Mouse (Mus musculus) neural tube, embryonic 14.5 days (tissue): Measurements from ENCODE around the gene Defb42. TPM values are rescaled to one million over a fixed set of nuclear protein-coding genes. Genes with fewer than 3 reads are reported as not detected.

Experiments
- ATAC-seq: fragments of 200-750 bp; cut with Nextera tagmentation; 2 replicates; pipeline ENCODE4 v1.8.0; 2017; ENCODE audit warnings: low read depth, mild to moderate bottlenecking, moderate TSS enrichment, moderate library complexity
- H3K27ac ChIP-seq: fragments of 300-500 bp; sonication (generic); 2 replicates; pipeline ENCODE4 v1.5.1; 2014; ENCODE audit warnings: low read depth, mild to moderate bottlenecking, control low read depth, low read length, moderate library complexity, mixed read lengths
- H3K27me3 ChIP-seq: fragments of 300-500 bp; sonication (generic); 2 replicates; pipeline ENCODE4 v1.6.1; 2014; ENCODE audit warnings: low read length; ENCODE audit not compliant: control insufficient read depth, insufficient read depth
- H3K36me3 ChIP-seq: fragments of 300-500 bp; sonication (generic); 2 replicates; pipeline ENCODE4 v1.6.1; 2014; ENCODE audit warnings: low read length, mixed read lengths; ENCODE audit not compliant: control insufficient read depth, insufficient read depth
- H3K4me1 ChIP-seq: fragments of 300-500 bp; sonication (generic); 2 replicates; pipeline ENCODE4 v1.6.1; 2014; ENCODE audit warnings: low read length; ENCODE audit not compliant: control insufficient read depth, insufficient read depth
- H3K4me2 ChIP-seq: fragments of 300-500 bp; sonication (generic); 2 replicates; pipeline ENCODE4 v1.6.1; 2014; ENCODE audit warnings: mild to moderate bottlenecking, low read depth, low read length, control low read depth
- H3K4me3 ChIP-seq: fragments of 300-500 bp; sonication (generic); 2 replicates; pipeline ENCODE4 v1.5.1; 2014; ENCODE audit warnings: low read depth, low read length, control low read depth, mixed read lengths
- H3K9ac ChIP-seq: fragments of 300-500 bp; sonication (generic); replicated peaks from 2 replicates; pipeline ENCODE4 v1.6.1; 2014; ENCODE audit warnings: low read depth, mild to moderate bottlenecking, control low read depth, low read length, mixed read lengths
- H3K9me3 ChIP-seq: fragments of 300-500 bp; sonication (generic); 2 replicates; pipeline ENCODE4 v1.6.1; 2016; ENCODE audit warnings: low read length; ENCODE audit not compliant: control insufficient read depth
- WGBS: fragments of 180-500 bp; shearing (Covaris S2); extraction: QIAGEN DNeasy Blood & Tissue Kit; methylation state at CpG from one replicate; pipeline ENCODE4 v1.1.7; 2014; 5-methylcytosine and 5-hydroxymethylcytosine counted together
- polyA plus RNA-seq: library from polyadenylated mRNA; unstranded; fragments of >200 nt; fragmentation: Nextera tagmentation; extraction: Ambion mirVana; gene quantifications from 2 replicates; pipeline ENCODE4 v1.2.1, GENCODE M21; 2014

Defb42 gene
- polyA plus RNA-seq, 1 experiment from 2014 or later, result 0.20 TPM

DNA sequence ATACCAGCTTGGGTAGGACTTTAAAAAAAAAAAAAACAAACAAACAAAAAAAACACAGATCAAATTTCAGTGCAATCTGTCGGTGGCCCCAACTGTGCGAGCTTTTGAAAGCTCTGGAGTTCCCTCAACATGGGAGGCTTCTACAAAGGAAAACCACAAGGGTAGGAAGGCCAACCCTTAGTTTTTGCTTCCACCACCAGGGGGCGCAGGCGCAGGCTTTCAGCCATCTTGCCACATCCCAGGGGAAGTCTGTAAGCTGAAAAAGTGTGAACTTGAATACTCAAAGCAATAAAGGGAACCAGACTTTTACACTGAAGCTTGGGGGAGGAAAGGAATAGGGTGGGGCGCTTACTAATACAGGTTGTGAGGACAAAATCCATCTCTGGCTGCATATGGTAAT, 4.0 kb downstream of the Defb42 start:
- H3K9ac ChIP-seq, result no peak overlapping the region
- no peaks in the 10 kb centered on the region for H3K27me3 ChIP-seq
- ATAC-seq, result no peak
- no peaks in the 10 kb centered on the region for H3K36me3 ChIP-seq
- H3K27ac ChIP-seq, result no peak overlapping the region
- no peaks in the 10 kb centered on the region for H3K4me1 ChIP-seq
- no peak overlapping the region for H3K4me3 ChIP-seq
- H3K4me2 ChIP-seq, result no peak overlapping the region
- WGBS, result 36% methylated on average over 5 of the region's 5 CpGs
- no peaks in the 10 kb centered on the region for H3K9me3 ChIP-seq

DNA sequence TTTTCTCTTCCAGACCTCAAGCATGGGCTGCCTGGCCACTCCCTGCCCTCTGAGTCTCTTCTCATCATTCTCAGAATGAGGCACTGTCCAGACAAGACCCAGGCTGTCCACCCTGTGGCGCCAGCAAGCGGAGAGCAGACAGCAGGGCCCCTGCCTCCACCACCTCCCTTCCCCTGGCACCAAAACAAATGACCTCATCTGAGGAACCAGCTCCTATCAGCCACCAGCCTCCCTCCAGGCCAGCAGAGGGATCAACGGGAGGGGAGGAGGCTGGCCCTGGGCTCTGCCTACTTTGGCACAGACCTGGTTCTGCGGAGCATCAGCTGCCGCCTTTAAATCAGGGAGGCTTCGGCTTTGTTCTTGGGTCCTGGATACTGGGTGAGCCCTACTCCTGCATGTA, 7.9 kb downstream of the Defb42 start:
- no peak overlapping the region for H3K27ac ChIP-seq
- no peaks in the 10 kb centered on the region for H3K9me3 ChIP-seq
- no peak overlapping the region for H3K4me3 ChIP-seq
- H3K4me1 ChIP-seq, result no peaks in the 10 kb centered on the region
- ATAC-seq, result peak; percentile 74; the same call in 1 of the 2 replicates
- WGBS, result 27% methylated on average over 6 of the region's 6 CpGs
- H3K36me3 ChIP-seq, result no peaks in the 10 kb centered on the region
- H3K9ac ChIP-seq, result no peak overlapping the region
- no peaks in the 10 kb centered on the region for H3K27me3 ChIP-seq
- H3K4me2 ChIP-seq, result no peak overlapping the region

DNA sequence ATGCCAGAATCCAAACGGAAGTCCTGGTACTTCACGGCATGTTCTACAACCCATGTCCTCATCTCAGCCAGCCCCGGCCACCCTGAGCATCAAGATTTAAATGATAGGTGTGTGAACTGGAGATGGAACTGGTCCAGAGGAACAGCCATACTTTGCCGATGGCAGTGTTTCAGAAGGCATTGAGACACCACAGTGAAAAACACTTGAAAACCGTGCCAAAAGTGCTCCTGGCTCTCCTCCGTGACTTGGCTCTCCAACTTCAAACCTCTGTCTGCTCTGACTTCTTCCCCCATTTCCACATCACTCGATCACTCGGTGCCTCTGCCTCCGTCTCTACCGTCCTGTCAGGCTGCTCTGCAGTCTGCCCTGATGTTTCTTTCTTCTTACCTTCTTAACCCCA, 13.6 kb downstream of the Defb42 start:
- no peak overlapping the region for H3K9ac ChIP-seq
- H3K4me3 ChIP-seq, result no peak overlapping the region
- no peaks in the 10 kb centered on the region for H3K27me3 ChIP-seq
- no peaks in the 10 kb centered on the region for H3K36me3 ChIP-seq
- no peaks in the 10 kb centered on the region for H3K4me1 ChIP-seq
- WGBS, result 79% methylated on average over 10 of the region's 10 CpGs
- no peak overlapping the region for H3K4me2 ChIP-seq
- no peak overlapping the region for H3K27ac ChIP-seq
- ATAC-seq, result no peak
- H3K9me3 ChIP-seq, result no peaks in the 10 kb centered on the region

DNA sequence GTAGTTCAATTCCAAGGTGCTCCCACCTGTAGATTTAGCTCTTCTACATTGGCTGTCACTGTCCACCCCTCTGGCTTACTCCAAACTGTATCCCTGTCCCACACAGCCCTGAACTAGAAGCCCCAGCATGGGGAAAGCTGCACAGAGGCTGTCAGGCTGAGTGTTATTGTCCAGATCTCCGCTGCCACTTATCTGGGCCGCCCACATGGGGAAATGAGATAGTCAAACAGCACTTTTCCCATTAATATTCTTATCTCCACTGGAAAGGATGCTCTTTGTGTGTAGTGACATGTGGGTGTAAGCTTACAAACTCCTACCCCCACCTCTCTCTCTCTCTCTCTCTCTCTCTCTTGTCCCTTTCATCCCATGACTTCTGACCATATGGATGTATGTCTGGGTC, 15.4 kb downstream of the Defb42 start:
- Histone ChIP-seq H3K4me2 (no peak overlapping the region), H3K4me1 (no peaks in the 10 kb centered on the region), H3K27me3 (no peaks in the 10 kb centered on the region), H3K36me3 (no peaks in the 10 kb centered on the region), H3K4me3 (no peak overlapping the region), H3K9me3 (no peaks in the 10 kb centered on the region), H3K27ac (no peak overlapping the region), H3K9ac (no peak overlapping the region)
- no peak for ATAC-seq
- 95% methylated on average over 2 of the region's 2 CpGs for WGBS

DNA sequence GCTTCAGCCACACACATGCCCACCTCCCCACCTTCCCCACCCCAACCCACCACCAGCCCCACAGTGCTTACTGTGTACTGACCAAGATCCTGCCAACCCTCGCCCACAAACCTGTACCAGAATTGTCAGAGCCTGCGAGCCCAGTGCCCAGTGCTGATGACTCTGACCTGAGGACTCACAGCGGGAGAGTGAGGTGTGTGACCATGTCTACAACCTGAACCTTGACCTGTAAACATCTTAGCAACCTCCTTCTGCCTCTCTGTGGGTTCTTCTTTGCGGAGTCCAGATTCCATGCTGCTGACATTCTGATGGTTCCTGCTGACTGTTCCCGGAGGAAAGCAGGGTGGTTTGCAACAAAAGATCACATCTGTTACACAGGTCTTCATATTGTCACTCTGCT, 18.6 kb downstream of the Defb42 start:
- 78% methylated on average over 5 of the region's 5 CpGs for WGBS
- no peak overlapping the region for H3K4me3 ChIP-seq
- H3K36me3 ChIP-seq, result no peaks in the 10 kb centered on the region
- ATAC-seq, result no peak
- no peaks in the 10 kb centered on the region for H3K27me3 ChIP-seq
- H3K4me1 ChIP-seq, result no peaks in the 10 kb centered on the region
- H3K27ac ChIP-seq, result no peak overlapping the region
- H3K9me3 ChIP-seq, result no peaks in the 10 kb centered on the region
- H3K4me2 ChIP-seq, result no peak overlapping the region
- no peak overlapping the region for H3K9ac ChIP-seq

DNA sequence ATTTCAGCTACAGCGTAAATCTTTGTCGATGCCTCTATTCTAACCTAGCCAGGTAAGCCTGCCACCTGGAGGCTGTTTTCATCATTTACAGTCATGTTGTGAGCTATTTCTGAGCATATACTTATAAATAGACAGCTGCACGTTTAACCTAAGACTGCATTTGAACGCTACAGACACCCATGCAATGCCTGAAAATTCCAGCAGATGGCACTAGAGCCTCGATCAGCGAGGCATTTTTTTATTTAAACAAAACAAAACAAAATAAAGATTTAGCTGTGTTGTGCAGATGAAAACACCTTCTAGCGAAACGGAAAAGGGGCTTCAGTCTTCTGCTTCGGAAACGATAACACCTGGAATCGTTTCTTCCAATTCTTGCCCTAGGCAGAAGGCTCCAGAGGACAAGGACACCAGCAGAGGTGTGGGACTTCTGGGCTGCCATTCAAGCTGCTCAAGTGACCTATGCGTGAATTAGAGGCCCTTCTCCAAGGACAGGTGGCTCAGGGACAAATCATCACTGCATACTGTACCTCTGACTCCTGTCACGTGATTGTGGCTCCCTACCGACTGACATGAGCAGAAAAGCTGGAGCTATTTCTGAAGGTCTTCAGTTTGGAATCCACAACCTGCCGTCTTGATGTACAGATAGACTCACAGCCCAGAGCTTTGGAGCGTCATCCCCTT, 20.0 kb downstream of the Defb42 start:
- no peak overlapping the region for H3K9ac ChIP-seq
- WGBS, result 33% methylated on average over 16 of the region's 16 CpGs
- no peaks in the 10 kb centered on the region for H3K27me3 ChIP-seq
- peak; percentile 49; the same call in 1 of the 2 replicates for ATAC-seq
- H3K36me3 ChIP-seq, result no peaks in the 10 kb centered on the region
- H3K27ac ChIP-seq, result no peak overlapping the region
- H3K9me3 ChIP-seq, result no peaks in the 10 kb centered on the region
- no peaks in the 10 kb centered on the region for H3K4me1 ChIP-seq
- H3K4me2 ChIP-seq, result peak overlapping the region; percentile 19; the same call in 1 of the 2 replicates
- no peak overlapping the region for H3K4me3 ChIP-seq

DNA sequence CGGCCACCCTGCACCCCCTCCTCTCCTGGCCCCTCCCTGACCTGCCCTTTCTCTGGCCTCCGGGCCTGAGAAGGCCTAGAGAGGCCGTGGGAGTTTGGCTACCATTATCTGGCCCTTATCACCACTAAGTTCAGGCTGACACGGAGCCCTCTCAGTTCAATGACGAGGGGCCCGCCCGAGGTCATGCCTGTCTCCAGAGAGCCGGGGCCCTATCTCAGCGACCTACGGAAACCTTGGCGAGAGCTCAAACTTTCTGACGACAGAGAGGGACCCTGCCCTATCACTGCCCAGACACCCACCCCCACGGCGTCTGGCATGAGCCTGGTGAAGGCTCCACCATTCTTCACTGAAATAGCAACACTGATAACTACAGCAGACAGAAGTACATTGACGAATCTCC, 20.9 kb downstream of the Defb42 start:
- Histone ChIP-seq H3K27me3 (no peaks in the 10 kb centered on the region), H3K4me3 (no peak overlapping the region), H3K27ac (no peak overlapping the region), H3K9me3 (no peaks in the 10 kb centered on the region), H3K36me3 (no peaks in the 10 kb centered on the region), H3K9ac (no peak overlapping the region), H3K4me1 (no peaks in the 10 kb centered on the region), H3K4me2 (no peak overlapping the region)
- ATAC-seq, result no peak
- 82% methylated on average over 15 of the region's 15 CpGs for WGBS

Other genes with a start within 250 kb of the Defb42 start
- gene Wdfy2, start 209.3 kb upstream of the Defb42 start, polyA plus RNA-seq, result 13.1 and 16.5 TPM in 2 replicates
- gene Defb48, start 62.5 kb upstream of the Defb42 start, polyA plus RNA-seq, result not detected in 2 replicates
- not detected in 2 replicates for gene Defb47, start 48.9 kb upstream of the Defb42 start, polyA plus RNA-seq
- gene Defb43, start 35.2 kb upstream of the Defb42 start, polyA plus RNA-seq, result not detected in 2 replicates
- not detected in 2 replicates for gene Defb30, start 3.0 kb downstream of the Defb42 start, polyA plus RNA-seq